Mouse (Mus musculus) hindbrain, embryonic 14.5 days (tissue): ENCODE data around the gene Fasn. TPM values are rescaled to one million over a fixed set of nuclear protein-coding genes. Genes with fewer than 3 reads are reported as not detected.
"Not testable (repeated sequence)": the region's sequence is repeated elsewhere in the genome, so short reads cannot be mapped to it uniquely, and the experiment has no call there.

Source experiments
- ATAC-seq: fragments of 200-750 bp; cut with Nextera tagmentation; 2 replicates; pipeline ENCODE4 v1.8.0; 2017; ENCODE audit warnings: moderate number of reproducible peaks, mild to moderate bottlenecking, moderate TSS enrichment, moderate library complexity; ENCODE audit not compliant: low FRiP score
- DNase-seq: peaks from one replicate; pipeline ENCODE4 v3.0.0-alpha.2; 2015; ENCODE audit warnings: low spot score
- H3K27ac ChIP-seq: fragments of 300-500 bp; sonication (generic); 2 replicates; pipeline ENCODE4 v1.5.1; 2014; ENCODE audit warnings: mild to moderate bottlenecking, moderate library complexity
- H3K27me3 ChIP-seq: fragments of 300-500 bp; sonication (generic); 2 replicates; pipeline ENCODE4 v1.6.1; 2014; ENCODE audit warnings: mild to moderate bottlenecking, low read length, mixed read lengths; ENCODE audit not compliant: control insufficient read depth, insufficient read depth
- H3K36me3 ChIP-seq: fragments of 300-500 bp; sonication (generic); replicated peaks from 2 replicates; pipeline ENCODE4 v1.6.1; 2014; ENCODE audit not compliant: control insufficient read depth, insufficient read depth
- H3K4me1 ChIP-seq: fragments of 300-500 bp; sonication (generic); replicated peaks from 2 replicates; pipeline ENCODE4 v1.6.1; 2014; ENCODE audit warnings: antibody characterized with exemption, low read length, mixed read lengths; ENCODE audit not compliant: control insufficient read depth, insufficient read depth
- H3K4me2 ChIP-seq: fragments of 300-500 bp; sonication (generic); replicated peaks from 2 replicates; pipeline ENCODE4 v1.6.1; 2014; ENCODE audit warnings: mild to moderate bottlenecking, moderate library complexity
- H3K4me3 ChIP-seq: fragments of 300-500 bp; sonication (generic); replicated peaks from 2 replicates; pipeline ENCODE4 v1.5.1; 2014; ENCODE audit warnings: mild to moderate bottlenecking, low read length
- H3K9ac ChIP-seq: fragments of 300-500 bp; sonication (generic); 2 replicates; pipeline ENCODE4 v1.6.1; 2014
- H3K9me3 ChIP-seq: fragments of 300-500 bp; sonication (generic); 2 replicates; pipeline ENCODE4 v1.6.1; 2016; ENCODE audit warnings: low read length; ENCODE audit not compliant: control insufficient read depth
- WGBS: fragments of 180-500 bp; shearing (Covaris S2); extraction: QIAGEN DNeasy Blood & Tissue Kit; methylation state at CpG from one replicate; pipeline ENCODE4 v1.1.7; 2014; 5-methylcytosine and 5-hydroxymethylcytosine counted together
- polyA plus RNA-seq: library from polyadenylated mRNA; unstranded; fragments of >200 nt; fragmentation: Nextera tagmentation; extraction: Ambion mirVana; gene quantifications from 2 replicates; pipeline ENCODE4 v1.2.1, GENCODE M21; 2014

Gene Fasn
- polyA plus RNA-seq, 1 experiment from 2014 or later: 119 TPM

- Histone ChIP-seq H3K4me1 (peaks cover 4% of the 10 kb centered on the region; the same call in 1 of the 2 replicates), H3K27ac (no peak overlapping the region), H3K9me3 (no peaks in the 10 kb centered on the region), H3K27me3 (no peaks in the 10 kb centered on the region), H3K9ac (no peak overlapping the region), H3K36me3 (peaks cover 21% of the 10 kb centered on the region), H3K4me3 (no peak overlapping the region), H3K4me2 (no peak overlapping the region)
- peak; percentile 86 for ATAC-seq
- 27% methylated on average over 15 of the region's 15 CpGs for WGBS
- peak; percentile 95 for DNase-seq
Observed at GRCm38 (mm10) chr11:120775774-120776469, 48.4 kb downstream of the Fasn start.

GRCm38 (mm10) chr11:120773463-120774190, 50.7 kb downstream of the Fasn start:
- WGBS: 85% methylated on average over 7 of the region's 7 CpGs
- no peak for ATAC-seq
- no peak overlapping the region for H3K9ac ChIP-seq

GRCm38 (mm10) chr11:120772749-120773148, 51.6 kb downstream of the Fasn start:
- Histone ChIP-seq H3K9me3 (no peaks in the 10 kb centered on the region), H3K4me2 (no peak overlapping the region), H3K9ac (no peak overlapping the region), H3K4me1 (peaks cover 4% of the 10 kb centered on the region; the same call in 1 of the 2 replicates), H3K27me3 (no peaks in the 10 kb centered on the region), H3K36me3 (no peaks in the 10 kb centered on the region), H3K27ac (no peak overlapping the region), H3K4me3 (no peak overlapping the region)
- WGBS: 77% methylated on average over 3 of the region's 3 CpGs
- DNase-seq (no peak), ATAC-seq (no peak)

More at GRCm38 (mm10) chr11:120773463-120774190, 50.7 kb downstream of the Fasn start:
- Histone ChIP-seq H3K27me3 (no peaks in the 10 kb centered on the region), H3K36me3 (no peaks in the 10 kb centered on the region), H3K4me1 (peaks cover 4% of the 10 kb centered on the region; the same call in 1 of the 2 replicates), H3K4me2 (no peak overlapping the region), H3K9me3 (no peaks in the 10 kb centered on the region), H3K27ac (no peak overlapping the region), H3K4me3 (no peak overlapping the region)
- DNase-seq: no peak

GRCm38 (mm10) chr11:120768206-120768605, 56.1 kb downstream of the Fasn start:
- Histone ChIP-seq H3K27me3 (no peaks in the 10 kb centered on the region), H3K36me3 (no peaks in the 10 kb centered on the region), H3K4me3 (no peak overlapping the region), H3K27ac (no peak overlapping the region), H3K9ac (no peak overlapping the region), H3K4me2 (no peak overlapping the region), H3K4me1 (no peaks in the 10 kb centered on the region), H3K9me3 (no peaks in the 10 kb centered on the region)
- ATAC-seq (no peak), DNase-seq (no peak)
- WGBS: 55% methylated on average over 1 of the region's 1 CpGs

GRCm38 (mm10) chr11:120767023-120767422, 57.3 kb downstream of the Fasn start:
- H3K27ac ChIP-seq, H3K4me3 ChIP-seq, ATAC-seq, H3K9ac ChIP-seq, H3K27me3 ChIP-seq, H3K9me3 ChIP-seq, DNase-seq, H3K4me2 ChIP-seq, H3K36me3 ChIP-seq, H3K4me1 ChIP-seq: not testable (repeated sequence)
- 76% methylated on average over 4 of the region's 7 CpGs for WGBS

GRCm38 (mm10) chr11:120763121-120763999, 61.0 kb downstream of the Fasn start:
- peak; percentile 24; the same call in 1 of the 2 replicates for ATAC-seq
- not testable (repeated sequence) for H3K4me1 ChIP-seq, H3K27me3 ChIP-seq, H3K27ac ChIP-seq, H3K4me2 ChIP-seq, DNase-seq, H3K4me3 ChIP-seq, H3K9me3 ChIP-seq, H3K36me3 ChIP-seq, H3K9ac ChIP-seq
- WGBS: 7% methylated on average over 8 of the region's 23 CpGs

- 20% methylated on average over 14 of the region's 14 CpGs for WGBS
- not testable (repeated sequence) for H3K4me1 ChIP-seq, H3K27ac ChIP-seq, H3K36me3 ChIP-seq, H3K27me3 ChIP-seq, ATAC-seq, H3K9ac ChIP-seq, H3K4me2 ChIP-seq, H3K9me3 ChIP-seq, DNase-seq, H3K4me3 ChIP-seq
Observed at GRCm38 (mm10) chr11:120762672-120763041, 61.7 kb downstream of the Fasn start, which contains the start of gene Hmga1b. Hmga1b (plus strand) TSS chr11:120762794.

GRCm38 (mm10) chr11:120761811-120762671, 62.3 kb downstream of the Fasn start:
- no peak overlapping the region for H3K9ac ChIP-seq
- no peaks in the 10 kb centered on the region for H3K4me1 ChIP-seq
- no peak overlapping the region for H3K27ac ChIP-seq
- no peaks in the 10 kb centered on the region for H3K27me3 ChIP-seq
- ATAC-seq: no peak
- WGBS: 71% methylated on average over 14 of the region's 14 CpGs
- no peak overlapping the region for H3K4me3 ChIP-seq
- no peak for DNase-seq
- H3K4me2 ChIP-seq: no peak overlapping the region
- H3K36me3 ChIP-seq: no peaks in the 10 kb centered on the region
- 0 out of 2 replicates have a peak, but pooled peaks cover 7% of the 10 kb centered on the region for H3K9me3 ChIP-seq
